Mouse (Mus musculus): Measurements from ENCODE around the gene Itgb4. TPM values are rescaled to one million over a fixed set of nuclear protein-coding genes. Genes with fewer than 3 reads are reported as not detected.

Gene Itgb4
- polyA plus RNA-seq, 1 experiment from 2014 or later, result 2.9 TPM

- no peaks in the 10 kb centered on the region for H3K9me3 ChIP-seq (replicated peaks; ENCODE audit: low read length)
- 53% methylated on average over 7 of the region's 7 CpGs for WGBS
- TF ChIP-seq CTCF (IDR thresholded peaks at IDR 0.05; ENCODE audit: low read depth), result no peak
- ATAC-seq (replicated peaks; ENCODE audit: low FRiP score, low read depth), result no peak
- no peak overlapping the region for H3K4me3 ChIP-seq (replicated peaks; ENCODE audit: low read depth, low read length)
- no peaks in the 10 kb centered on the region for H3K36me3 ChIP-seq (ENCODE audit: insufficient read depth, low read length)
- H3K4me2 ChIP-seq (ENCODE audit: low read length), result no peak overlapping the region
- H3K27ac ChIP-seq, result no peak overlapping the region
- H3K9ac ChIP-seq (ENCODE audit: low read depth, low read length), result no peak overlapping the region
- no peak for DNase-seq (ENCODE audit: low spot score)
- 0 out of 2 replicates have a peak, but pooled peaks cover 2% of the 10 kb centered on the region for H3K4me1 ChIP-seq (replicated peaks; ENCODE audit: insufficient read depth, low read length)
- no peaks in the 10 kb centered on the region; the same call in 1 of the 2 replicates for H3K27me3 ChIP-seq (ENCODE audit: insufficient read depth, low read length)
These were observed 24.5 kb downstream of the Itgb4 start for GRCm38 (mm10) chr11:115999027-115999426.

DNA sequence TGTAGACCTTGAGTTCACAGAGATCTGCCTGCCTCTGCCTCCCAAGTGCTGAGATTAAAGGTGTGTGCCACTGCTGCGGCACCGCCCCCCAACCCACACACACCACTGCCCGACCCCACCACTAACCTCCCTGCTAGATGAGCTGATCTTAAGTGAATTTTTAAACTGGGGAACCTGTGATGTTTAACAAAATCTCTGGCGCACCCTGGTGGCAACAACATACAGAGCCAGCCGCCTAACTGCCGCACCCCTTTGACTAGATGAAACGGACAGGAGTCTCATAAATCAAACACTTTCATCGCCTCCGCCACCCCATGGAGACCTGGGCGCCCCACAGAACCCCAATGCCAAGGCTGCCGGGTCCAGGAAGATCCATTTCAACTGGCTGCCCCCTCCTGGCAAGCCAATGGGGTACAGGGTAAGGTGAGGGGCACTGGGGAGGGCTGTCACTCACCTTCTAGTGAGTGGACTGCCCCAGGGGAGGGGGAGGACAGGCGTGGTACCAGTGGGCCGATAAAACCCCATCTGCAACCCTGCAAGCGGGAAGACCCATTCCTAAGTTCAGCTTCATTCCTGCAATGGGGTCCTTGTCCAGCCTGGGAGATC lies 25.1 kb downstream of the Itgb4 start:
- peak; percentile 78 for TF ChIP-seq CTCF (IDR thresholded peaks at IDR 0.05; ENCODE audit: low read depth)

GRCm38 (mm10) chr11:116000607-116001006 lies 26.1 kb downstream of the Itgb4 start:
- Histone ChIP-seq H3K27me3 (ENCODE audit: insufficient read depth, low read length) (no peaks in the 10 kb centered on the region; the same call in 1 of the 2 replicates), H3K4me3 (replicated peaks; ENCODE audit: low read depth, low read length) (no peak overlapping the region), H3K9ac (ENCODE audit: low read depth, low read length) (no peak overlapping the region), H3K4me2 (ENCODE audit: low read length) (no peak overlapping the region), H3K27ac (no peak overlapping the region), H3K9me3 (replicated peaks; ENCODE audit: low read length) (no peaks in the 10 kb centered on the region), H3K4me1 (replicated peaks; ENCODE audit: insufficient read depth, low read length) (peaks cover 13% of the 10 kb centered on the region; the same call in 1 of the 2 replicates), H3K36me3 (ENCODE audit: insufficient read depth, low read length) (no peaks in the 10 kb centered on the region)
- no peak for DNase-seq (ENCODE audit: low spot score)
- peak; percentile 8; the same call in 1 of the 2 replicates for ATAC-seq (replicated peaks; ENCODE audit: low FRiP score, low read depth)
- WGBS, result 44% methylated on average over 10 of the region's 10 CpGs
- TF ChIP-seq CTCF (IDR thresholded peaks at IDR 0.05; ENCODE audit: low read depth), result no peak

More for the DNA sequence above, 25.1 kb downstream of the Itgb4 start:
- DNase-seq (ENCODE audit: low spot score) (peak; percentile 87), ATAC-seq (replicated peaks; ENCODE audit: low FRiP score, low read depth) (0 out of 2 replicates have a peak, but pooled peaks have one; percentile 17)
- 13% methylated on average over 14 of the region's 14 CpGs for WGBS
- Histone ChIP-seq H3K36me3 (ENCODE audit: insufficient read depth, low read length) (no peaks in the 10 kb centered on the region), H3K27ac (no peak overlapping the region), H3K4me1 (replicated peaks; ENCODE audit: insufficient read depth, low read length) (0 out of 2 replicates have a peak, but pooled peaks cover 8% of the 10 kb centered on the region), H3K9ac (ENCODE audit: low read depth, low read length) (no peak overlapping the region), H3K4me2 (ENCODE audit: low read length) (peak overlapping the region; percentile 18; the same call in 1 of the 2 replicates), H3K4me3 (replicated peaks; ENCODE audit: low read depth, low read length) (no peak overlapping the region), H3K9me3 (replicated peaks; ENCODE audit: low read length) (no peaks in the 10 kb centered on the region), H3K27me3 (ENCODE audit: insufficient read depth, low read length) (no peaks in the 10 kb centered on the region; the same call in 1 of the 2 replicates)

GRCm38 (mm10) chr11:116001725-116002124 lies 27.2 kb downstream of the Itgb4 start:
- H3K27me3 ChIP-seq (ENCODE audit: insufficient read depth, low read length), result no peaks in the 10 kb centered on the region; the same call in 1 of the 2 replicates
- peaks cover 13% of the 10 kb centered on the region; the same call in 1 of the 2 replicates for H3K4me1 ChIP-seq (replicated peaks; ENCODE audit: insufficient read depth, low read length)
- no peaks in the 10 kb centered on the region for H3K36me3 ChIP-seq (ENCODE audit: insufficient read depth, low read length)
- H3K4me2 ChIP-seq (ENCODE audit: low read length), result no peak overlapping the region
- H3K27ac ChIP-seq, result no peak overlapping the region
- no peaks in the 10 kb centered on the region for H3K9me3 ChIP-seq (replicated peaks; ENCODE audit: low read length)
- H3K4me3 ChIP-seq (replicated peaks; ENCODE audit: low read depth, low read length), result no peak overlapping the region
- no peak overlapping the region for H3K9ac ChIP-seq (ENCODE audit: low read depth, low read length)
- ATAC-seq (replicated peaks; ENCODE audit: low FRiP score, low read depth) (no peak), DNase-seq (ENCODE audit: low spot score) (no peak)
- WGBS, result 63% methylated on average over 6 of the region's 6 CpGs
- no peak for TF ChIP-seq CTCF (IDR thresholded peaks at IDR 0.05; ENCODE audit: low read depth)

DNA sequence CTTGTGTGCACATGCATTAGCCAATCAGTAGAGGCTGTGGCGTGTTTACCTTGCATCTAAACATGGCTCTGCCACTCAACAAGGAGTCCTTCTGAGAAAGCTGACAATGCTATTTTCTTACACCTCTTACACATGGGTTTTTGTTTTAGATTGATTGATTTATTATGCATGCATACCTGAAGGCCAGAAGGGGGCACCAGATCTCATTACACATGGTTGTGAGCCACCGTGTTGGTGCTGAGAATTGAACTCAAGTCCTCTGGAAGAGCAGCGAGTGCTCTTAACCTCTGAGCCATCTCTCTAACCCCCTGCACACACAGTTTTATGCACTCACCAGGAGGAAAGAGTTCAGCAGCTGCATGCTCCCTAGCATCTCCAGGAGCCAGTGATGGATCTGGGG lies 28.4 kb downstream of the Itgb4 start:
- Histone ChIP-seq H3K27me3 (ENCODE audit: insufficient read depth, low read length) (no peaks in the 10 kb centered on the region; the same call in 1 of the 2 replicates), H3K9me3 (replicated peaks; ENCODE audit: low read length) (no peaks in the 10 kb centered on the region), H3K4me2 (ENCODE audit: low read length) (no peak overlapping the region), H3K4me3 (replicated peaks; ENCODE audit: low read depth, low read length) (no peak overlapping the region), H3K36me3 (ENCODE audit: insufficient read depth, low read length) (0 out of 2 replicates have a peak, but pooled peaks cover 1% of the 10 kb centered on the region), H3K27ac (no peak overlapping the region), H3K9ac (ENCODE audit: low read depth, low read length) (no peak overlapping the region), H3K4me1 (replicated peaks; ENCODE audit: insufficient read depth, low read length) (peaks cover 13% of the 10 kb centered on the region; the same call in 1 of the 2 replicates)
- 87% methylated on average over 3 of the region's 3 CpGs for WGBS
- TF ChIP-seq CTCF (IDR thresholded peaks at IDR 0.05; ENCODE audit: low read depth), result peak; percentile 37
- no peak for ATAC-seq (replicated peaks; ENCODE audit: low FRiP score, low read depth)
- no peak for DNase-seq (ENCODE audit: low spot score)

GRCm38 (mm10) chr11:116004186-116004823 lies 29.8 kb downstream of the Itgb4 start:
- peak overlapping the region; percentile 26 for H3K4me3 ChIP-seq (replicated peaks; ENCODE audit: low read depth, low read length)
- DNase-seq (ENCODE audit: low spot score), result peak; percentile 47
- TF ChIP-seq CTCF (IDR thresholded peaks at IDR 0.05; ENCODE audit: low read depth), result no peak
- H3K9me3 ChIP-seq (replicated peaks; ENCODE audit: low read length), result no peaks in the 10 kb centered on the region
- ATAC-seq (replicated peaks; ENCODE audit: low FRiP score, low read depth), result no peak
- H3K36me3 ChIP-seq (ENCODE audit: insufficient read depth, low read length), result 0 out of 2 replicates have a peak, but pooled peaks cover 11% of the 10 kb centered on the region
- no peaks in the 10 kb centered on the region; the same call in 1 of the 2 replicates for H3K27me3 ChIP-seq (ENCODE audit: insufficient read depth, low read length)
- H3K27ac ChIP-seq, result peak overlapping the region; percentile 62
- H3K9ac ChIP-seq (ENCODE audit: low read depth, low read length), result peak overlapping the region; percentile 24
- peaks cover 13% of the 10 kb centered on the region; the same call in 1 of the 2 replicates for H3K4me1 ChIP-seq (replicated peaks; ENCODE audit: insufficient read depth, low read length)
- H3K4me2 ChIP-seq (ENCODE audit: low read length), result peak overlapping the region; percentile 50
- whole genome bisulfite sequencing, result 28% methylated on average over 8 of the region's 8 CpGs
